Mouse (Mus musculus) liver, adult 2 months (tissue): ENCODE results near the gene Olfr344. TPM values are rescaled to one million over a fixed set of nuclear protein-coding genes. Genes with fewer than 3 reads are reported as not detected.

ENCODE experiments used
- DNase-seq: peaks from one replicate; pipeline ENCODE4 v3.0.0-alpha.2; 2011; ENCODE audit warnings: low read depth, low spot score; ENCODE audit errors: extremely low read depth
- H3K27ac ChIP-seq: fragments of 200-500 bp; replicated peaks from 2 replicates; pipeline ENCODE4 v1.5.1; 2012; ENCODE audit warnings: low read depth, mild to moderate bottlenecking, control low read depth, inconsistent platforms, low read length; ENCODE audit not compliant: insufficient read depth
- H3K27me3 ChIP-seq: fragments of 200-500 bp; 2 replicates; pipeline ENCODE4 v1.6.1; 2012; ENCODE audit warnings: mild to moderate bottlenecking, moderate library complexity, low read length, inconsistent platforms; ENCODE audit not compliant: control insufficient read depth, insufficient read depth
- H3K36me3 ChIP-seq: fragments of 200-500 bp; 2 replicates; pipeline ENCODE4 v1.6.1; 2012; ENCODE audit warnings: low read length, inconsistent platforms; ENCODE audit not compliant: control insufficient read depth, insufficient read depth
- H3K4me1 ChIP-seq: fragments of 200-500 bp; 2 replicates; pipeline ENCODE4 v1.6.1; 2011; ENCODE audit warnings: low read length; ENCODE audit not compliant: control insufficient read depth, insufficient read depth
- H3K4me3 ChIP-seq: fragments of 200-500 bp; 2 replicates; pipeline ENCODE4 v1.5.1; 2011; ENCODE audit warnings: low read depth, mild to moderate bottlenecking, control low read depth, low read length, moderate library complexity; ENCODE audit not compliant: insufficient read depth
- H3K79me2 ChIP-seq: fragments of 200-500 bp; 2 replicates; pipeline ENCODE4 v1.6.1; 2012; ENCODE audit warnings: inconsistent platforms, mild to moderate bottlenecking, low read length, moderate library complexity; ENCODE audit not compliant: control insufficient read depth, insufficient read depth
- H3K9ac ChIP-seq: fragments of 200-500 bp; 2 replicates; pipeline ENCODE4 v1.6.1; 2012; ENCODE audit warnings: low read depth, mild to moderate bottlenecking, control low read depth, inconsistent platforms, low read length
- CTCF ChIP-seq: fragments of 200-500 bp; IDR thresholded peaks from 2 replicates; pipeline ENCODE4 v1.5.1; 2011; ENCODE audit warnings: low read depth, low read length, control low read depth
- POLR2A ChIP-seq: fragments of 200-500 bp; IDR thresholded peaks from 2 replicates; pipeline ENCODE4 v1.6.1; 2011; ENCODE audit warnings: low read length, control low read depth; ENCODE audit not compliant: insufficient read depth; ENCODE audit errors: extremely low read depth
- WGBS: fragments of 180-500 bp; shearing (Covaris S2); methylation state at CpG from one replicate; pipeline ENCODE4 v1.1.7; 2018; 5-methylcytosine and 5-hydroxymethylcytosine counted together
- polyA plus RNA-seq: library from polyadenylated mRNA; depleted of rRNA; stranded (reverse); fragments of >200 nt; gene quantifications from 2 replicates; pipeline ENCODE4 v1.2.3, GENCODE M21; 2012; rRNA removed
- total RNA-seq: library from RNA; depleted of rRNA; stranded (reverse); fragments of >200 nt; gene quantifications from 2 replicates; pipeline ENCODE4 v1.2.3, GENCODE M21; 2014; rRNA removed

Gene Olfr344
- total RNA-seq (not detected in 2 replicates), polyA plus RNA-seq (not detected in 2 replicates)

GRCm38 (mm10) chr2:36566362-36566761 is at the start of gene Olfr344:
Gene Olfr344, plus strand, starts transcription at chr2:36566662.
- no peaks in the 10 kb centered on the region for H3K79me2 ChIP-seq
- no peaks in the 10 kb centered on the region for H3K27me3 ChIP-seq
- 78% methylated on average over 1 of the region's 1 CpGs for WGBS
- no peak for DNase-seq
- H3K4me1 ChIP-seq: no peaks in the 10 kb centered on the region
- H3K27ac ChIP-seq: no peak within 1 kb of the TSS
- no peaks in the 10 kb centered on the region for H3K36me3 ChIP-seq
- TF ChIP-seq CTCF: no peak
- TF ChIP-seq POLR2A: no peak
- H3K4me3 ChIP-seq: no peak within 1 kb of the TSS
- H3K9ac ChIP-seq: no peak within 1 kb of the TSS

GRCm38 (mm10) chr2:36524698-36525097 is 41.8 kb upstream of the Olfr344 start, which contains the start of gene Olfr342:
Gene Olfr342, plus strand, starts transcription at chr2:36524998.
- no peak for DNase-seq
- Histone ChIP-seq H3K4me1 (no peaks in the 10 kb centered on the region), H3K9ac (no peak within 1 kb of the TSS), H3K27me3 (no peaks in the 10 kb centered on the region), H3K4me3 (no peak within 1 kb of the TSS), H3K79me2 (no peaks in the 10 kb centered on the region), H3K36me3 (no peaks in the 10 kb centered on the region), H3K27ac (no peak within 1 kb of the TSS)
- TF ChIP-seq CTCF (no peak), POLR2A (no peak)
- WGBS: 61% methylated on average over 3 of the region's 3 CpGs

DNA sequence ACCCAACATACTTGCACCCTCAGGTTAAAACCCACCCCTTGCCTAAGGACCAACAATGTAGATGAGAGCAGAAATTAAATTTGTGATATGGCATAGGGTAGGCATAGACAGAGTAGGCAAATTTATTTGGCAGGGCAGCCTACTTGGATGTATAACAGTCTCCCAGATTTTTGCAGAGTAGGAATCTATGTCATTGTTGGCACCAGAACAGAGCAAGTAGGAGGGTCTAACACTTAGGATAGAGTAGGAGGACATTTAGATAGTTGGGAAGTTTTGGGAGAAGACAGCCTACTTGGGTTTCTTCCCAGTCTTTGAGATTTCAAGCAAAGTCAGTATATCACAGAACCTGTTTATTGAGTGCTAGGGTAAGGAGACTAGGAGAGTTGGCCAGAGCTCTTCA is 1.3 kb upstream of the Olfr344 start:
- no peak for DNase-seq
- TF ChIP-seq CTCF (no peak), POLR2A (no peak)
- Histone ChIP-seq H3K79me2 (no peaks in the 10 kb centered on the region), H3K27ac (no peak overlapping the region), H3K4me1 (no peaks in the 10 kb centered on the region), H3K36me3 (no peaks in the 10 kb centered on the region), H3K9ac (no peak overlapping the region), H3K27me3 (no peaks in the 10 kb centered on the region), H3K4me3 (no peak overlapping the region)

- Histone ChIP-seq H3K4me1 (no peaks in the 10 kb centered on the region), H3K36me3 (no peaks in the 10 kb centered on the region), H3K79me2 (no peaks in the 10 kb centered on the region), H3K27ac (no peak overlapping the region), H3K4me3 (no peak overlapping the region), H3K9ac (no peak overlapping the region), H3K27me3 (no peaks in the 10 kb centered on the region)
- TF ChIP-seq POLR2A (no peak), CTCF (no peak)
- DNase-seq: no peak
Measured at GRCm38 (mm10) chr2:36567022-36567421, 560 bp downstream of the Olfr344 start.

- Histone ChIP-seq H3K27me3 (no peaks in the 10 kb centered on the region), H3K27ac (no peak overlapping the region), H3K79me2 (no peaks in the 10 kb centered on the region), H3K4me1 (no peaks in the 10 kb centered on the region), H3K9ac (no peak overlapping the region), H3K36me3 (no peaks in the 10 kb centered on the region), H3K4me3 (no peak overlapping the region)
- no peak for DNase-seq
- no peak for TF ChIP-seq POLR2A
- no peak for TF ChIP-seq CTCF
- 93% methylated on average over 3 of the region's 3 CpGs for WGBS
Measured at GRCm38 (mm10) chr2:36567845-36568244, 1.4 kb downstream of the Olfr344 start.

Other genes starting within 250 kb of the Olfr344 start
- not detected in 2 replicates for gene Olfr338, start 193.1 kb upstream of the Olfr344 start, total RNA-seq
- gene Olfr338, start 193.1 kb upstream of the Olfr344 start, polyA plus RNA-seq: not detected in 2 replicates
- gene Olfr339, start 147.7 kb upstream of the Olfr344 start, total RNA-seq: not detected in 2 replicates
- gene Olfr339, start 147.7 kb upstream of the Olfr344 start, polyA plus RNA-seq: not detected in 2 replicates
- gene Olfr340, start 114.1 kb upstream of the Olfr344 start, total RNA-seq: not detected in 2 replicates
- gene Olfr340, start 114.1 kb upstream of the Olfr344 start, polyA plus RNA-seq: not detected in 2 replicates
- gene Olfr341, start 84.2 kb upstream of the Olfr344 start, total RNA-seq: not detected in 2 replicates
- gene Olfr341, start 84.2 kb upstream of the Olfr344 start, polyA plus RNA-seq: not detected in 2 replicates
- gene Olfr342, start 41.7 kb upstream of the Olfr344 start, total RNA-seq: not detected in 2 replicates
- not detected in 2 replicates for gene Olfr342, start 41.7 kb upstream of the Olfr344 start, polyA plus RNA-seq
- not detected in 2 replicates for gene Olfr345, start 73.4 kb downstream of the Olfr344 start, total RNA-seq
- not detected in 2 replicates for gene Olfr345, start 73.4 kb downstream of the Olfr344 start, polyA plus RNA-seq
- gene Olfr346, start 119.1 kb downstream of the Olfr344 start, total RNA-seq: not detected in 2 replicates
- not detected in 2 replicates for gene Olfr346, start 119.1 kb downstream of the Olfr344 start, polyA plus RNA-seq
- gene Olfr347, start 165.2 kb downstream of the Olfr344 start, total RNA-seq: not detected in 2 replicates
- gene Olfr347, start 165.2 kb downstream of the Olfr344 start, polyA plus RNA-seq: not detected in 2 replicates
- not detected in 2 replicates for gene Olfr348, start 217.6 kb downstream of the Olfr344 start, total RNA-seq
- gene Olfr348, start 217.6 kb downstream of the Olfr344 start, polyA plus RNA-seq: not detected in 2 replicates
- gene Olfr50, start 223.9 kb downstream of the Olfr344 start, total RNA-seq: not detected in 2 replicates
- not detected in 2 replicates for gene Olfr50, start 223.9 kb downstream of the Olfr344 start, polyA plus RNA-seq